Mouse (Mus musculus): ENCODE results near the gene Rftn1.

DNA sequence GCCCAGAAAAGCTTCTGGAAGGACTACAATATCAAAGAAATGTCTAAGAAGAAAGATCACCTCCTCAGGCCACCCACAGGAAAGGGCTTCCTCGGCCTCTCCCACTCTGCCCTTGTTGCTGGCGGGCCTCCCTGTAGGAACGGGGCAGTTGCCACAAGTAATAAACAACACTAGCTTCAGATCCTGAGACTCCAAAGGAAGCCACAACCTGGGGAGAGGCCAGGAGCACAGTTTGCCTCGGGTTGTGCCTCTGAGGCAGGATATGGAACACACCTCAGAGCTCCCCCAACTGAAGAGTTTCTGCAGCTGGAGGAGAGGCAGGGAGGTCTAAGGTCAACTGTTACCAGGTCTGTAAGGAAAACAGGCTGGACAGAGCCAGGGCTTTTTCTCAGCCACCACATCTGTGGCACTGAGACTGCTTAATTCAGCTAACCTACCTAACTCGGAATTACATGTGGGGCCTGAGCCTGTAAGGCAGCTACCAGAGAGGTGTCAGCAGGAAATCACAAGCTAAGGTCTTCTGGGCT, 193.8 kb downstream of the Rftn1 start:
- TF ChIP-seq CTCF (IDR thresholded peaks at IDR 0.05; ENCODE audit: low read depth, low read length) (no peak), POLR2A (IDR thresholded peaks at IDR 0.05; ENCODE audit: insufficient read depth, low read length) (no peak)
